Mouse (Mus musculus) heart, embryonic 11.5 days (tissue): Measurements from ENCODE around the gene Rapgef2. TPM values are rescaled to one million over a fixed set of nuclear protein-coding genes. Genes with fewer than 3 reads are reported as not detected.

Experiments used
- ATAC-seq: fragments of 200-750 bp; cut with Nextera tagmentation; replicated peaks from 2 replicates; pipeline ENCODE4 v1.8.0; 2017; ENCODE audit warnings: moderate library complexity; ENCODE audit not compliant: insufficient number of reproducible peaks, low FRiP score, low TSS enrichment
- H3K27ac ChIP-seq: fragments of 300-500 bp; sonication (generic); 2 replicates; pipeline ENCODE4 v1.5.1; 2014; ENCODE audit warnings: mild to moderate bottlenecking, low read depth, low read length
- H3K27me3 ChIP-seq: fragments of 300-500 bp; sonication (generic); 2 replicates; pipeline ENCODE4 v1.6.1; 2014; ENCODE audit warnings: mild to moderate bottlenecking, low read length, mixed read lengths; ENCODE audit not compliant: control insufficient read depth, insufficient read depth
- H3K36me3 ChIP-seq: fragments of 300-500 bp; sonication (generic); 2 replicates; pipeline ENCODE4 v1.6.1; 2014; ENCODE audit warnings: mild to moderate bottlenecking, low read length, moderate library complexity, mixed read lengths; ENCODE audit not compliant: control insufficient read depth, insufficient read depth
- H3K4me1 ChIP-seq: fragments of 300-500 bp; sonication (generic); 2 replicates; pipeline ENCODE4 v1.6.1; 2014; ENCODE audit warnings: low read length; ENCODE audit not compliant: control insufficient read depth, insufficient read depth
- H3K4me2 ChIP-seq: fragments of 300-500 bp; sonication (generic); 2 replicates; pipeline ENCODE4 v1.6.1; 2014; ENCODE audit warnings: mild to moderate bottlenecking, moderate library complexity
- H3K4me3 ChIP-seq: fragments of 300-500 bp; sonication (generic); 2 replicates; pipeline ENCODE4 v1.5.1; 2014; ENCODE audit warnings: low read depth, low read length
- H3K9ac ChIP-seq: fragments of 300-500 bp; sonication (generic); 2 replicates; pipeline ENCODE4 v1.6.1; 2014; ENCODE audit warnings: mild to moderate bottlenecking, low read depth, low read length, moderate library complexity
- H3K9me3 ChIP-seq: fragments of 300-500 bp; sonication (generic); replicated peaks from 2 replicates; pipeline ENCODE4 v1.6.1; 2016; ENCODE audit warnings: low read length; ENCODE audit not compliant: control insufficient read depth
- WGBS: fragments of 180-500 bp; shearing (Covaris S2); extraction: QIAGEN DNeasy Blood & Tissue Kit; methylation state at CpG from one replicate; pipeline ENCODE4 v1.1.7; 2014; ENCODE audit not compliant: insufficient replicate concordance; 5-methylcytosine and 5-hydroxymethylcytosine counted together
- polyA plus RNA-seq: library from polyadenylated mRNA; unstranded; fragments of >200 nt; fragmentation: Nextera tagmentation; extraction: Ambion mirVana; gene quantifications from 2 replicates; pipeline ENCODE4 v1.2.1, GENCODE M21; 2014

The Rapgef2 gene
- polyA plus RNA-seq, 1 experiment from 2014 or later: 5.9 TPM

DNA sequence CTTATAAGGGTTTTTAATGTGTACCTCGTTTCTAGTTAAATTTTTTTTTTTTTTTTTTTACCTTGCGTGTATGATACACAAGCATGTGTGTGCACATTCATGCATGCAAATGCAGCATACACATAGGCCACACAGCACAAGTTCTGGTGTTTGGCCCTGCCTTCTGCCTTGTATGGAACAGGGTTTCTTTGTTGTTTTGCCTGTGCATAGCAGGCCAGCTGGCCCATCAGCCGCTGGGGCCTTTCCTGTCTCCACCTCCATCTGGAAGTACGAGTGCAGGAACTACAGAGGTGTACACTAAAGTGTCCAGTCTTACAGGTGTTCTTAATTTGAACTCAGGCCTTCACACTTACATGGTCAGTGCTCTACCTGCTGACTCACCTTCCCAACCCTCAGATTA is 80.3 kb downstream of the Rapgef2 start:
- no peak overlapping the region for H3K9ac ChIP-seq
- no peak overlapping the region for H3K27ac ChIP-seq

GRCm38 (mm10) chr3:79205112-79205511 is 81.2 kb downstream of the Rapgef2 start:
- H3K4me3 ChIP-seq: no peak overlapping the region
- no peak overlapping the region for H3K4me2 ChIP-seq
- no peak overlapping the region for H3K9ac ChIP-seq
- H3K4me1 ChIP-seq: peaks cover 12% of the 10 kb centered on the region
- 53% methylated on average over 3 of the region's 3 CpGs for WGBS
- H3K27me3 ChIP-seq: no peaks in the 10 kb centered on the region
- H3K9me3 ChIP-seq: no peaks in the 10 kb centered on the region
- no peaks in the 10 kb centered on the region for H3K36me3 ChIP-seq
- ATAC-seq: no peak
- no peak overlapping the region for H3K27ac ChIP-seq

More for the DNA sequence above, 80.3 kb downstream of the Rapgef2 start:
- no peak for ATAC-seq
- H3K4me3 ChIP-seq: no peak overlapping the region
- H3K27me3 ChIP-seq: no peaks in the 10 kb centered on the region
- no peak overlapping the region for H3K4me2 ChIP-seq
- H3K9me3 ChIP-seq: no peaks in the 10 kb centered on the region
- 86% methylated on average over 4 of the region's 4 CpGs for WGBS
- H3K36me3 ChIP-seq: no peaks in the 10 kb centered on the region
- H3K4me1 ChIP-seq: peaks cover 12% of the 10 kb centered on the region

DNA sequence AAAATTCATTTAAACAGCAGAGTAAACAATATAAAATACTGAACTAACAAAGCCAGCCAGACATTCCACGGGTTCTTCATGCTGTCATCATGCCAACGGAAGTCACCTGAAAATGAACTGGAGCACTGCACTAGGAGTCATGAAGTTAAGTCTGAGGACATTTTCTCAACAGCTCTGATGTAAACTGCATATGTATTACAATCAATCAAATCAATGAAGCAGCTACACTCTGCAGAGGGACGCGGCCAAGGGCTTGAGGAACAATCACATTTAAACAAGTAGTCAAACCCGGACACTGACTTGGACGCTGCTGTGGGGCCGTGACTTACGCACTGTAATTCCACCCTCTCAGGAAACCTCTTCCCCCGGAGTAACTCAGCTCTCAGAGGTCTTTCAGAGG is 82.1 kb downstream of the Rapgef2 start:
- Histone ChIP-seq H3K4me3 (no peak overlapping the region), H3K27ac (no peak overlapping the region)
- 82% methylated on average over 9 of the region's 9 CpGs for WGBS

GRCm38 (mm10) chr3:79203821-79204220 is 82.5 kb downstream of the Rapgef2 start:
- no peak overlapping the region for H3K9ac ChIP-seq
- ATAC-seq: no peak
- H3K4me3 ChIP-seq: no peak overlapping the region
- no peaks in the 10 kb centered on the region for H3K9me3 ChIP-seq
- H3K27me3 ChIP-seq: no peaks in the 10 kb centered on the region
- no peaks in the 10 kb centered on the region for H3K36me3 ChIP-seq
- H3K27ac ChIP-seq: no peak overlapping the region
- WGBS: 84% methylated on average over 5 of the region's 5 CpGs
- peaks cover 12% of the 10 kb centered on the region for H3K4me1 ChIP-seq
- no peak overlapping the region for H3K4me2 ChIP-seq

More for the DNA sequence above, 82.1 kb downstream of the Rapgef2 start:
- Histone ChIP-seq H3K4me1 (peaks cover 12% of the 10 kb centered on the region), H3K27me3 (no peaks in the 10 kb centered on the region), H3K9ac (no peak overlapping the region), H3K9me3 (no peaks in the 10 kb centered on the region), H3K4me2 (no peak overlapping the region), H3K36me3 (no peaks in the 10 kb centered on the region)
- no peak for ATAC-seq

GRCm38 (mm10) chr3:79203178-79203577 is 83.1 kb downstream of the Rapgef2 start:
- 69% methylated on average over 3 of the region's 3 CpGs for WGBS
- Histone ChIP-seq H3K9me3 (no peaks in the 10 kb centered on the region), H3K4me2 (no peak overlapping the region), H3K4me1 (peaks cover 12% of the 10 kb centered on the region), H3K4me3 (no peak overlapping the region), H3K36me3 (no peaks in the 10 kb centered on the region), H3K27ac (no peak overlapping the region), H3K27me3 (no peaks in the 10 kb centered on the region), H3K9ac (no peak overlapping the region)
- ATAC-seq: no peak

- Histone ChIP-seq H3K27me3 (no peaks in the 10 kb centered on the region), H3K36me3 (no peaks in the 10 kb centered on the region), H3K4me3 (no peak overlapping the region), H3K9ac (no peak overlapping the region), H3K4me1 (peaks cover 12% of the 10 kb centered on the region), H3K27ac (no peak overlapping the region), H3K9me3 (no peaks in the 10 kb centered on the region), H3K4me2 (peak overlapping the region; percentile 35)
- WGBS: 30% methylated on average over 11 of the region's 11 CpGs
- peak; percentile 43; the same call in 1 of the 2 replicates for ATAC-seq
Measured at GRCm38 (mm10) chr3:79202275-79203153, 83.8 kb downstream of the Rapgef2 start.

DNA sequence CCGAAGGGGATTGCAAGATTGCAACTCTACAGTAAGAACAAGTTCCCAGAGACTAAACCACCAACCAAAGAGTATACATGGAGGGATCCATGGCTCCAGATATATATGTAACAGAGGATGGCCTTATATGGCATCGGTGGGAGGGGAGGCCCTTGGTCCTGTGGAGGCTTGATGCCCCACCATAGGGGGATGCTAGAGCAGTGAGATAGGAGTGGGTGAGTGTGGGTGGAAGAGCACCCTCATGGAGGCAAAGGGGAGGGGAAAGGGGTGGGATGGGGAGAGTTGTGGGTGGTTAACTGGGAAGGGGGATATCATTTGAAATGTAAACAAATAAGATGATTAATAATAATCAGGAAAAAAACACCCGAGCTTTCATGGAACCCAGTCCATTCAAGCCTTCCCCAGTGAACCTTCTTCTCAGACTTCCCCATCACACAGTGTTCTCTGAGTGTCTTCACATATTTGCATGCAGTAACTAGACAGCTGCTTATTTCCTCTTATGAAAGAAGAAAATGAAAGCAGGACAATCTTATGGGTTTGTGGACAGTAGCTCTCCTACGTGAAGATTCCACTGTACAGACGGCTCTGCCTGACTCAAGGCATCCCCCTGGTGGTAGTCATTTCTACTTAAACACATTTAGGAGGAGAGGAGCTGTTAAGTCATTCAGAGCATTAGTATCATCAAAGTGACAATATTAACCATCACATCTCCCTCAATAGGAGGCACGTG is 89.4 kb downstream of the Rapgef2 start:
- H3K36me3 ChIP-seq: no peaks in the 10 kb centered on the region
- H3K27ac ChIP-seq: no peak overlapping the region
- H3K9me3 ChIP-seq: no peaks in the 10 kb centered on the region
- no peak for ATAC-seq
- peaks cover 16% of the 10 kb centered on the region for H3K4me1 ChIP-seq
- 0 out of 2 replicates have a peak overlapping the region, but pooled peaks have one; percentile 22 for H3K4me2 ChIP-seq
- H3K4me3 ChIP-seq: no peak overlapping the region
- no peak overlapping the region for H3K9ac ChIP-seq
- WGBS: 53% methylated on average over 6 of the region's 6 CpGs
- no peaks in the 10 kb centered on the region for H3K27me3 ChIP-seq

- Histone ChIP-seq H3K4me3 (no peak overlapping the region), H3K4me2 (no peak overlapping the region), H3K9me3 (no peaks in the 10 kb centered on the region), H3K4me1 (peaks cover 18% of the 10 kb centered on the region), H3K9ac (no peak overlapping the region), H3K27ac (no peak overlapping the region), H3K27me3 (no peaks in the 10 kb centered on the region), H3K36me3 (no peaks in the 10 kb centered on the region)
- WGBS: 88% methylated on average over 9 of the region's 9 CpGs
- no peak for ATAC-seq
Measured at GRCm38 (mm10) chr3:79195280-79195679, 91.0 kb downstream of the Rapgef2 start.
